Mouse (Mus musculus) megakaryocyte, embryonic 14.5 days (primary cell): ENCODE data around the gene Rin1.

Source experiments
- FLI1 ChIP-seq: IDR thresholded peaks from 2 replicates; pipeline ENCODE4 v1.6.1; 2012; ENCODE audit warnings: low read length, inconsistent platforms, mixed read lengths
- GATA1 ChIP-seq: IDR thresholded peaks from 3 replicates; pipeline ENCODE4 v1.6.1; 2012; ENCODE audit warnings: mixed read lengths, low read length, inconsistent platforms, borderline replicate concordance

DNA sequence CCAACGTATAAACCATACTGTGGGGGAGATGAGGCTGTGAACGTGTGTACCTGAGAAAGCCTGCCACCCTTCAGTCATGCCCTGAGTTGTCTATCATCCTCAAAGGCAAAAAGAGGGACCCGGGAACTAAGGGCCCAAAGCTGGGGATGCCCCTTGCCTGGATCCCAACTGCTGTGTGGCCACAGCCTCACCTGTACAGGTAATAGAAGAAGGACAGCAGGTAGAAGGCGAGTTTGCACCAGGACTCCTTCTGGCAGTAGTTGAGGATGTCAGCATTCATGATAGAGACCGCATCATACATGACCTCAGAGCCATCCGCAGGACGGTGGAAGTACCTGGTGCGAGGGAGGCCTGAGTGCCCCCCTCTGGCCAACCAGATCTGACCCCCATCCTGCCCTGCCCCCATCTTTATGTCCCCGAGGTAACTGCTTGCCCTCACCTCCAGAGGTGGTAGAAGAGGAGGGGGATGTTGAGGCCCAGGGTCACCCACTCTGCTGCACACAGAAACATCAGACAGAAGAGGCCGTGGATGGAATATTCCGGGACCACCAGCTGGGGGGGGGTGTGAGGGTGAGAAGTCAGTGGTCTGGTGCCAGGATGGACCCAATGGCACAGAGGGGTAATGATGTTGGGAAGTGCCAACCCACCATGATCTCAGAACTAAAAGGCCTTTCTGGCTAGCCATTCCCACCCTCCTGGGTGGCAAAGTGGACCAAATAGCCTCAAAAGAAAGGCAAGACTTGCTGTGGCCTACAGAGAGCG lies 43.4 kb downstream of the Rin1 start:
- TF ChIP-seq FLI1 (no peak), GATA1 (no peak)
